Mouse (Mus musculus) neural tube, postnatal 0 days (tissue): Measurements from ENCODE around the gene Vmn1r74. TPM values are rescaled to one million over a fixed set of nuclear protein-coding genes. Genes with fewer than 3 reads are reported as not detected.

Experiments
- polyA plus RNA-seq: library from polyadenylated mRNA; unstranded; fragments of >200 nt; fragmentation: Nextera tagmentation; extraction: Ambion mirVana; gene quantifications from 2 replicates; pipeline ENCODE4 v1.2.1, GENCODE M21; 2015

Vmn1r74 gene
- not detected in 2 replicates for polyA plus RNA-seq

GRCm38 (mm10) chr7:11833680-11834079, at the start of gene Vmn1r74:
Gene Vmn1r74 (plus strand): TSS chr7:11833980.

GRCm38 (mm10) chr7:11874330-11874729, 40.5 kb downstream of the Vmn1r74 start, which contains the start of gene Vmn1r75:
Gene Vmn1r75 (plus strand): TSS chr7:11874630.

Other genes starting within 250 kb of the Vmn1r74 start
- not detected in 2 replicates for gene Zscan4-ps3, start 224.7 kb upstream of the Vmn1r74 start, polyA plus RNA-seq
- not detected in 2 replicates for gene Vmn1r72, start 153.8 kb upstream of the Vmn1r74 start, polyA plus RNA-seq
- gene Vmn1r73, start 103.7 kb upstream of the Vmn1r74 start, polyA plus RNA-seq: not detected in 2 replicates
- not detected in 2 replicates for gene Vmn1r75, start 40.6 kb downstream of the Vmn1r74 start, polyA plus RNA-seq
- gene Vmn1r76, start 104.2 kb downstream of the Vmn1r74 start, polyA plus RNA-seq: not detected in 2 replicates
- gene Vmn1r77, start 202.8 kb downstream of the Vmn1r74 start, polyA plus RNA-seq: not detected in 2 replicates